Mouse (Mus musculus): ENCODE results near the gene Nme9. TPM values are rescaled to one million over a fixed set of nuclear protein-coding genes. Genes with fewer than 3 reads are reported as not detected.

Gene Nme9
- polyA plus RNA-seq (2014; fragmentation: Nextera tagmentation; extraction: Ambion mirVana) = 0.41 and 3.3 TPM in 2 replicates

DNA sequence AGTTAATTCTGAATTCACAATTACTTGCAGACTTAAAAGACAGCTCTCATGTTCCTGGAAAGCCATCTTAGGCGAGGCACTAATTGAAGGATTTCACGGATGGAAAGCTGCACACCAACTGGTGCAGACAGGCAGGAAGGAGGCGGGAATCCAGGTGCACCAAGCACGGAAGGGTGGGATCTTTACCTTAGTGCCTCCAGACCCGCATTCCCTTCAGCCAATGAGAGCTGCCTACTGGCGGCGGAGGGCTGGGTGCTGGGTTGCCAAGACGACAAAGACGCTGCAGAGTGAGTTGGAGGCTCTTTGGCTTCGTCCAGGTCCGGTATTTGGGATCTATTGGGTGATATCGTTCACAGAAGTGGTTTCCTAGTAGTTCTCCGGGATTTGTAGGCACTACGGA is at the start of gene Nme9:
Gene Nme9, plus strand, starts transcription at position 315 of the 400 bp plus-strand sequence.
- H3K9ac ChIP-seq (ENCODE audit: low read depth, low read length) = no peak within 1 kb of the TSS
- no peaks in the 10 kb centered on the region; the same call in 1 of the 2 replicates for H3K4me1 ChIP-seq (ENCODE audit: control insufficient read depth, insufficient read depth, low read length)
- H3K27me3 ChIP-seq (replicated peaks; ENCODE audit: control insufficient read depth, insufficient read depth, low read length) = no peaks in the 10 kb centered on the region
- peak within 1 kb of the TSS; percentile 13; the same call in 1 of the 2 replicates for H3K4me2 ChIP-seq (ENCODE audit: low read depth, low read length)
- DNase-seq (ENCODE audit: low spot score) = peak; percentile 58
- H3K36me3 ChIP-seq (ENCODE audit: control insufficient read depth, insufficient read depth, low read length) = no peaks in the 10 kb centered on the region
- H3K27ac ChIP-seq (replicated peaks; ENCODE audit: low read depth, low read length) = no peak within 1 kb of the TSS
- WGBS = 8% methylated on average over 14 of the region's 14 CpGs
- H3K9me3 ChIP-seq (ENCODE audit: control insufficient read depth, low read length) = no peaks in the 10 kb centered on the region
- ATAC-seq (ENCODE audit: low read depth) = peak; percentile 86
- no peak within 1 kb of the TSS for H3K4me3 ChIP-seq (ENCODE audit: low read depth, low read length)

DNA sequence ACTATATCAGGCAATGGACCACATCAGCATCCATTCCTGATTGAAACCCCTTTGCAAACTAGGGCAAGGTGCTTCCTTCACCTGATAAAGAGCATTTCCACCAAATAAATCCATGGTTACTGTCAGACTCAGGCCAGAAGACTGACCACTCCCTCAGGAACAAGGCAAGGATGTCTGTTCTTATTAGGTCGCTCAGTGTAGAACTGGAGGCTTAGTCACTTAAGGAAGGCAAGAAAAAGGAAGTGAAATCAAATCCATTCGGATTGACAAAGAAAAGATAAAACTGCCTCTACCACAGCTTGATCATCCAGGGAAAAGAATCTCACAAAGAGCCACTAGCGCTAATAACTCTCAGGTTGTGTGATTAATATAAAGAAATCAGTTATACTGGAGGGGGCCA is 42.0 kb upstream of the Nme9 start:
- H3K27ac ChIP-seq (replicated peaks; ENCODE audit: low read depth, low read length) = no peak overlapping the region
- no peak overlapping the region for H3K9ac ChIP-seq (ENCODE audit: low read depth, low read length)
- H3K4me2 ChIP-seq (ENCODE audit: low read depth, low read length) = no peak overlapping the region
- H3K4me1 ChIP-seq (ENCODE audit: control insufficient read depth, insufficient read depth, low read length) = 0 out of 2 replicates have a peak, but pooled peaks cover 4% of the 10 kb centered on the region
- no peak overlapping the region for H3K4me3 ChIP-seq (ENCODE audit: low read depth, low read length)
- WGBS = 82% methylated on average over 3 of the region's 3 CpGs
- H3K27me3 ChIP-seq (replicated peaks; ENCODE audit: control insufficient read depth, insufficient read depth, low read length) = no peaks in the 10 kb centered on the region
- ATAC-seq (ENCODE audit: low read depth) (no peak), DNase-seq (ENCODE audit: low spot score) (no peak)
- no peaks in the 10 kb centered on the region for H3K9me3 ChIP-seq (ENCODE audit: control insufficient read depth, low read length)
- H3K36me3 ChIP-seq (ENCODE audit: control insufficient read depth, insufficient read depth, low read length) = no peaks in the 10 kb centered on the region

DNA sequence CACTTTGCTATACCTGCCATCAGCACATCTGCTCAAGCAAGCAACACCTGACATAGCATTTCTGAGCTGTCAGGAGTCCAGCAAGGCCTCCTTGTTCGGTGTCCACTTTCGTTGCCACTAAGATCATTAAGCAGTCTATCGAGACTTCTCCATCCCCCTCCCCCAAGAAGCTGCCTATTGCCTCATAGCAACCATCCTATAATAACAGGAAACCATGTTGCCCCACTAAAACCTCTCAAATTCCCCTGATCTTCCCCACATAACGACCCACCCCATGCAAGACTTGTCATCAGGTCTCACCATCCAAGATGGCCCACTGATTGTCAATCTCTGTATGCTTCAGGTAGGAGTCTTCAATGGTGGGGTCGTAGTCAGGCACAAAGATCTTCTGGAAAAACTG is 40.2 kb upstream of the Nme9 start:
- no peak overlapping the region for H3K4me2 ChIP-seq (ENCODE audit: low read depth, low read length)
- DNase-seq (ENCODE audit: low spot score) (no peak), ATAC-seq (ENCODE audit: low read depth) (no peak)
- WGBS = 81% methylated on average over 5 of the region's 5 CpGs
- H3K4me1 ChIP-seq (ENCODE audit: control insufficient read depth, insufficient read depth, low read length) = 0 out of 2 replicates have a peak, but pooled peaks cover 4% of the 10 kb centered on the region
- H3K9me3 ChIP-seq (ENCODE audit: control insufficient read depth, low read length) = no peaks in the 10 kb centered on the region
- H3K4me3 ChIP-seq (ENCODE audit: low read depth, low read length) = no peak overlapping the region
- H3K9ac ChIP-seq (ENCODE audit: low read depth, low read length) = no peak overlapping the region
- H3K27me3 ChIP-seq (replicated peaks; ENCODE audit: control insufficient read depth, insufficient read depth, low read length) = no peaks in the 10 kb centered on the region
- no peaks in the 10 kb centered on the region for H3K36me3 ChIP-seq (ENCODE audit: control insufficient read depth, insufficient read depth, low read length)
- no peak overlapping the region for H3K27ac ChIP-seq (replicated peaks; ENCODE audit: low read depth, low read length)

DNA sequence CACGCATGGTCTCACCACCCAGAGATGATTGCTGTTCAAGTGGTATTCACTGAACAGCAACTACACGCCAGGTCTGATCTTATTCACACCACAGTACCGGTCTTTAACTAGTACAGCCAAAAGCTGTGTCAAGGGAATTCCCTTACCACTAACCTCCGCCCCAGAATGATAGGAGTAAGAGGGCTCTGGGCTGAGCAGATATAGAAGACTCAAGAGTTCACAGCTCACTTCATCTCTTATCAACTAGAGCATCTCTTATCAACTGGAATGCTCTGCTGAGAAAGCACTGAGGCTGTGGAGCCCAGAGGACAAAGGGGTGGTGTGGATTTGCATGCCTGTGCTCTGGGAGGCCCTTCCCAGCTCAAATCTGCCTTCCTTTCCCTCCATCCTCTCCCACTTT is 39.5 kb upstream of the Nme9 start:
- Histone ChIP-seq H3K4me1 (ENCODE audit: control insufficient read depth, insufficient read depth, low read length) (peaks cover 7% of the 10 kb centered on the region), H3K9me3 (ENCODE audit: control insufficient read depth, low read length) (no peaks in the 10 kb centered on the region), H3K27me3 (replicated peaks; ENCODE audit: control insufficient read depth, insufficient read depth, low read length) (no peaks in the 10 kb centered on the region), H3K4me3 (ENCODE audit: low read depth, low read length) (no peak overlapping the region), H3K4me2 (ENCODE audit: low read depth, low read length) (no peak overlapping the region), H3K36me3 (ENCODE audit: control insufficient read depth, insufficient read depth, low read length) (no peaks in the 10 kb centered on the region), H3K9ac (ENCODE audit: low read depth, low read length) (no peak overlapping the region), H3K27ac (replicated peaks; ENCODE audit: low read depth, low read length) (no peak overlapping the region)
- 92% methylated on average over 4 of the region's 4 CpGs for WGBS
- DNase-seq (ENCODE audit: low spot score) (no peak), ATAC-seq (ENCODE audit: low read depth) (no peak)

DNA sequence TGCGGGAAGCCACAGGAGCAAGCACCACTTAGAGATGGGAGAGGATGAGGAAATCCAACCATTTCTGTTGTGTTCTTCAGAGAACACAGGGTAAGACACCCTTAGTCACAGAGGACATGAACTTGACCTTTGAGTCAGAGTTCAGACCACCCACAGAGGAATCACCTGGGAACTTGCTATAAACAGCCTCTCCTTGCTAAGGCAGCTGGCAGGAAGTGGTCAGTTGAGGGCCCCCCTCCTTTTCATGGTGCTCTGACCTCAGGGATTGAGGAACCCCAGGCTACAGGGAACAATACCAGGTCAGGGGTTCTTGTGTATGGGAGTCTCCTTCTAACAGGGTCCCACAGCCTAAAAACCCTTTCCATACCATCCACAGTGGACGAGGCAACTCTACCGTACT is 34.5 kb upstream of the Nme9 start:
- Histone ChIP-seq H3K36me3 (ENCODE audit: control insufficient read depth, insufficient read depth, low read length) (0 out of 2 replicates have a peak, but pooled peaks cover 3% of the 10 kb centered on the region), H3K9ac (ENCODE audit: low read depth, low read length) (no peak overlapping the region), H3K4me2 (ENCODE audit: low read depth, low read length) (no peak overlapping the region), H3K4me3 (ENCODE audit: low read depth, low read length) (no peak overlapping the region), H3K9me3 (ENCODE audit: control insufficient read depth, low read length) (no peaks in the 10 kb centered on the region), H3K27ac (replicated peaks; ENCODE audit: low read depth, low read length) (peak overlapping the region; percentile 44; the same call in 1 of the 2 replicates), H3K4me1 (ENCODE audit: control insufficient read depth, insufficient read depth, low read length) (peaks cover 26% of the 10 kb centered on the region), H3K27me3 (replicated peaks; ENCODE audit: control insufficient read depth, insufficient read depth, low read length) (no peaks in the 10 kb centered on the region)
- WGBS = 84% methylated on average over 3 of the region's 3 CpGs
- ATAC-seq (ENCODE audit: low read depth) = no peak
- DNase-seq (ENCODE audit: low spot score) = no peak

DNA sequence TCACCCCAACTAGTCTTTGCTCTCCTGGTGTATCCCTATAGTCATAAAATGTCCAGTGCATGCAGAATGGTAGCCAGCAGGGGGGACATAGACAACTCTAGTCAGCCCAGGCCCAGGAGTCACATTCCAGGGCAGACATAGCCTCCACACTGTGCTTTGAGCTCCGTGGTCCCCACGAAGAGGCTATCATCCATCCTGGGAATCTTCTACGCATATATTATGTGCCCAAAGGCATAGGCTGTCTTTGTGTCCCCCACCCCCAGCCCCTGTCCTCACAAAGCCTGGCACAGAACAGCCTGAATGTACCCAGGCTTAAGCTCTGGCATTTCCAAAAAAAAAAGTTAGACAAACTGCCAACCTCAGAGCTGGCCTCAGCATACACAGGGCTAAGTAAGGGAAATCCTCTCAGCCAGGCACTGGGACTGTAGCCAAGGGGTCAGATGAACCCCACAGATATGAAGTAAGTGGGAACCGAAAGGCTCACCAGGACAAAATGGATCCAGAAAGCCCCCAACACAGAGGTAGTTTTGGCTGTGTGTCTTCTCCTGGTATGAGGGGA is 33.9 kb upstream of the Nme9 start:
- H3K27ac ChIP-seq (replicated peaks; ENCODE audit: low read depth, low read length) = peak overlapping the region; percentile 44
- no peak overlapping the region for H3K4me3 ChIP-seq (ENCODE audit: low read depth, low read length)
- no peak overlapping the region for H3K4me2 ChIP-seq (ENCODE audit: low read depth, low read length)
- H3K9me3 ChIP-seq (ENCODE audit: control insufficient read depth, low read length) = no peaks in the 10 kb centered on the region
- ATAC-seq (ENCODE audit: low read depth) (no peak), DNase-seq (ENCODE audit: low spot score) (peak; percentile 64)
- H3K4me1 ChIP-seq (ENCODE audit: control insufficient read depth, insufficient read depth, low read length) = peaks cover 26% of the 10 kb centered on the region
- no peak overlapping the region for H3K9ac ChIP-seq (ENCODE audit: low read depth, low read length)
- 0 out of 2 replicates have a peak, but pooled peaks cover 3% of the 10 kb centered on the region for H3K36me3 ChIP-seq (ENCODE audit: control insufficient read depth, insufficient read depth, low read length)
- 58% methylated on average over 4 of the region's 4 CpGs for WGBS
- H3K27me3 ChIP-seq (replicated peaks; ENCODE audit: control insufficient read depth, insufficient read depth, low read length) = no peaks in the 10 kb centered on the region

DNA sequence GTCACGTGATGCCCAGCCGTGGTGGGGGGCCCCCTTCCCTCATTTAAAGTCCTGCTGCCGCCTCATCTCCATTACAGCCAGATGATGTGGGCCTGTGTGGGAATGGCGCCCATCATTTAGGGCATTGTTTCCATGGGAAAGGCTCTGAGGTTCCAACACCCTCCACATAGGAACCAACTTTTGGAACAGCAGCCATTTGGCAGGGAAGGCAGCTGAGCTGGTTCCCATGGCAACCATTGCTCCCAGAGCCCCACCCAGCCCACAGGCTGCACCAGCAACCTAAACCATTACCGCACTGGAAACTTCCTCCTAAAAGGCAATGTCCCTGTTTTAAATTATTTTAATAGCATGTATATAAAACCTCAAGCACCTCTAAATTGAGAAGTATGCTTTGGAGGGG is 32.9 kb upstream of the Nme9 start:
- 57% methylated on average over 5 of the region's 5 CpGs for WGBS
- H3K27ac ChIP-seq (replicated peaks; ENCODE audit: low read depth, low read length) = peak overlapping the region; percentile 49; the same call in 1 of the 2 replicates
- peaks cover 26% of the 10 kb centered on the region for H3K4me1 ChIP-seq (ENCODE audit: control insufficient read depth, insufficient read depth, low read length)
- H3K36me3 ChIP-seq (ENCODE audit: control insufficient read depth, insufficient read depth, low read length) = 0 out of 2 replicates have a peak, but pooled peaks cover 3% of the 10 kb centered on the region
- DNase-seq (ENCODE audit: low spot score) (peak; percentile 79), ATAC-seq (ENCODE audit: low read depth) (no peak)
- no peak overlapping the region for H3K4me3 ChIP-seq (ENCODE audit: low read depth, low read length)
- no peak overlapping the region for H3K9ac ChIP-seq (ENCODE audit: low read depth, low read length)
- H3K27me3 ChIP-seq (replicated peaks; ENCODE audit: control insufficient read depth, insufficient read depth, low read length) = no peaks in the 10 kb centered on the region
- no peaks in the 10 kb centered on the region for H3K9me3 ChIP-seq (ENCODE audit: control insufficient read depth, low read length)
- H3K4me2 ChIP-seq (ENCODE audit: low read depth, low read length) = no peak overlapping the region

DNA sequence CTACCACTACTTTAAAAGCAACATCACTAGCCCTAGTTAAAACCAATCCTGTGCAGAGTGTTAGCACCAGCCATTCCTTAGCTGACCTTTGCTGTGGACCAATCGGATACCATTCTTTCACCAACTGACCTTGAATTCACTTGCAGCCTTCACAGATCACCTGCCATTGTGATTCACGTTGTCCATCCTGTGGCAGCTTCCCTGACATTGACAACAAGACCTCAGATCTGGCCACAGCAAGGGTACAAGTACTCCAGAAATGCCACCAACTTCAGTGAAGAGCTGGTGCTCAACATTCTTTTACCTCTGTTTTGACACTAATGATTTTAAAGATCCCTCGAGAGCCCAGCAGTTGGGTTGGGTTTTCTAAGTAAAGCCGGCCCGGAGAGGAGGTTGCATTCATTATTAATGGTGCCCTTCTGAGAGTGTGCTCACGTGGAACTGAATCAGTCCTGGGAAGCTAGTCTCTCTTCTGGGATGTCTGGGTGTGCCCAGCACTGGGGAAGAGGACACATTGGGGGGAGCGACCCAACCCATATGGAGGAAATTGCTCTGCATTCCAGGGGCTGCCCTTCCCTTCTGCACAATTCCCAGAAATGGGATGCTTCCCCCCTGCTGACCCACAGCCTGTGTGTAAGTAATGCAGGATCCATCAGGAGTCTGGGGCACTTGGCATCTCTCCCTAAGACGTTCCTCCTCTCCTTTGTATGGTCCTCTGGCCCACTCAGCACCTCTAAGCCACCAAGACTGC is 31.1 kb upstream of the Nme9 start:
- Histone ChIP-seq H3K9me3 (ENCODE audit: control insufficient read depth, low read length) (no peaks in the 10 kb centered on the region), H3K4me1 (ENCODE audit: control insufficient read depth, insufficient read depth, low read length) (peaks cover 43% of the 10 kb centered on the region), H3K4me2 (ENCODE audit: low read depth, low read length) (no peak overlapping the region), H3K27ac (replicated peaks; ENCODE audit: low read depth, low read length) (no peak overlapping the region), H3K27me3 (replicated peaks; ENCODE audit: control insufficient read depth, insufficient read depth, low read length) (no peaks in the 10 kb centered on the region), H3K4me3 (ENCODE audit: low read depth, low read length) (no peak overlapping the region), H3K9ac (ENCODE audit: low read depth, low read length) (no peak overlapping the region), H3K36me3 (ENCODE audit: control insufficient read depth, insufficient read depth, low read length) (0 out of 2 replicates have a peak, but pooled peaks cover 3% of the 10 kb centered on the region)
- 76% methylated on average over 8 of the region's 8 CpGs for WGBS
- DNase-seq (ENCODE audit: low spot score) (no peak), ATAC-seq (ENCODE audit: low read depth) (no peak)

Data from embryonic facial prominence, embryonic 14.5 days (tissue).